Mouse (Mus musculus) forebrain, postnatal 0 days (tissue): ENCODE results near the gene Zmym6. TPM values are rescaled to one million over a fixed set of nuclear protein-coding genes. Genes with fewer than 3 reads are reported as not detected.
A peak's percentile ranks its signal among the peaks of the same experiment; 100 is the strongest.

Source experiments
- ATAC-seq: fragments of 200-750 bp; cut with Nextera tagmentation; 2 replicates; pipeline ENCODE4 v1.8.0; 2017; ENCODE audit warnings: mild to moderate bottlenecking, moderate library complexity
- DNase-seq: peaks from one replicate; pipeline ENCODE4 v3.0.0-alpha.2; 2015
- H3K27ac ChIP-seq: fragments of 300-500 bp; sonication (generic); 2 replicates; pipeline ENCODE4 v1.5.1; 2014; ENCODE audit warnings: low read depth, mild to moderate bottlenecking, antibody characterized with exemption, low read length, moderate library complexity, mixed read lengths
- H3K27me3 ChIP-seq: fragments of 300-500 bp; sonication (generic); 2 replicates; pipeline ENCODE4 v1.6.1; 2014; ENCODE audit warnings: mild to moderate bottlenecking, low read length, mixed read lengths; ENCODE audit not compliant: insufficient read depth
- H3K36me3 ChIP-seq: fragments of 300-500 bp; sonication (generic); 2 replicates; pipeline ENCODE4 v1.6.1; 2014; ENCODE audit warnings: mild to moderate bottlenecking, moderate library complexity; ENCODE audit not compliant: insufficient read depth
- H3K4me1 ChIP-seq: fragments of 300-500 bp; sonication (generic); 2 replicates; pipeline ENCODE4 v1.6.1; 2014; ENCODE audit warnings: antibody characterized with exemption; ENCODE audit not compliant: insufficient read depth
- H3K4me2 ChIP-seq: fragments of 300-500 bp; sonication (generic); 2 replicates; pipeline ENCODE4 v1.6.1; 2014; ENCODE audit warnings: low read depth, mild to moderate bottlenecking, moderate library complexity
- H3K4me3 ChIP-seq: fragments of 300-500 bp; sonication (generic); 2 replicates; pipeline ENCODE4 v1.5.1; 2014; ENCODE audit warnings: low read depth, low read length, mixed read lengths
- H3K9ac ChIP-seq: fragments of 300-500 bp; sonication (generic); 2 replicates; pipeline ENCODE4 v1.6.1; 2014; ENCODE audit warnings: mild to moderate bottlenecking
- H3K9me3 ChIP-seq: fragments of 300-500 bp; sonication (generic); 2 replicates; pipeline ENCODE4 v1.6.1; 2016; ENCODE audit warnings: low read length
- CTCF ChIP-seq: sonication (generic); IDR thresholded peaks from 2 replicates; pipeline ENCODE4 v1.5.1; 2016; ENCODE audit warnings: antibody characterized with exemption, control low read depth, low read depth
- WGBS: fragments of 180-500 bp; shearing (Covaris S2); extraction: QIAGEN DNeasy Blood & Tissue Kit; methylation state at CpG from one replicate; pipeline ENCODE4 v1.1.7; 2014; 5-methylcytosine and 5-hydroxymethylcytosine counted together
- polyA plus RNA-seq: library from polyadenylated mRNA; unstranded; fragments of >200 nt; fragmentation: Nextera tagmentation; extraction: Ambion mirVana; gene quantifications from 2 replicates; pipeline ENCODE4 v1.2.1, GENCODE M21; 2015
- total RNA-seq: library from RNA; depleted of rRNA; stranded (reverse); fragments of >200 nt; gene quantifications from 2 replicates; pipeline ENCODE4 v1.2.3, GENCODE M21; 2014

The Zmym6 gene
- total and polyA plus RNA-seq, 2 experiments from 2014 or later: 17.1 to 46.3 TPM

GRCm38 (mm10) chr4:127051121-127051520 lies 26.1 kb upstream of the Zmym6 start:
- H3K9me3 ChIP-seq: no peaks in the 10 kb centered on the region
- DNase-seq (no peak), ATAC-seq (no peak)
- H3K9ac ChIP-seq: no peak overlapping the region
- H3K4me1 ChIP-seq: no peaks in the 10 kb centered on the region
- no peak for TF ChIP-seq CTCF
- peaks cover 31% of the 10 kb centered on the region for H3K36me3 ChIP-seq
- H3K27me3 ChIP-seq: no peaks in the 10 kb centered on the region
- H3K4me2 ChIP-seq: no peak overlapping the region
- 82% methylated on average over 8 of the region's 8 CpGs for WGBS
- H3K27ac ChIP-seq: no peak overlapping the region
- H3K4me3 ChIP-seq: no peak overlapping the region

- no peak for TF ChIP-seq CTCF
- WGBS: 92% methylated on average over 5 of the region's 5 CpGs
- H3K36me3 ChIP-seq: peaks cover 35% of the 10 kb centered on the region
Observed at GRCm38 (mm10) chr4:127053071-127053470, 24.1 kb upstream of the Zmym6 start.

GRCm38 (mm10) chr4:127054522-127055198 lies 22.5 kb upstream of the Zmym6 start:
- Histone ChIP-seq H3K4me3 (no peak overlapping the region), H3K27ac (no peak overlapping the region), H3K36me3 (peaks cover 21% of the 10 kb centered on the region), H3K9ac (no peak overlapping the region), H3K4me2 (no peak overlapping the region), H3K27me3 (no peaks in the 10 kb centered on the region), H3K9me3 (no peaks in the 10 kb centered on the region), H3K4me1 (no peaks in the 10 kb centered on the region)
- TF ChIP-seq CTCF: peak; percentile 40; the same call in 1 of the 2 replicates
- 86% methylated on average over 7 of the region's 7 CpGs for WGBS
- DNase-seq (no peak), ATAC-seq (no peak)

More at GRCm38 (mm10) chr4:127053071-127053470, 24.1 kb upstream of the Zmym6 start:
- H3K4me3 ChIP-seq: no peak overlapping the region
- ATAC-seq (no peak), DNase-seq (no peak)
- no peak overlapping the region for H3K9ac ChIP-seq
- no peaks in the 10 kb centered on the region for H3K4me1 ChIP-seq
- H3K27ac ChIP-seq: no peak overlapping the region
- H3K4me2 ChIP-seq: no peak overlapping the region
- H3K9me3 ChIP-seq: no peaks in the 10 kb centered on the region
- no peaks in the 10 kb centered on the region for H3K27me3 ChIP-seq

GRCm38 (mm10) chr4:127060585-127061290 lies 16.4 kb upstream of the Zmym6 start, which contains the start of gene Zmym1:
Gene Zmym1, minus strand, starts transcription at chr4:127061152.
- Histone ChIP-seq H3K9ac (peak within 1 kb of the TSS; percentile 53), H3K9me3 (no peaks in the 10 kb centered on the region), H3K4me1 (0 out of 2 replicates have a peak, but pooled peaks cover 3% of the 10 kb centered on the region), H3K4me3 (peak within 1 kb of the TSS; percentile 71), H3K27ac (peak within 1 kb of the TSS; percentile 45; the same call in 1 of the 2 replicates), H3K27me3 (no peaks in the 10 kb centered on the region), H3K36me3 (peaks cover 4% of the 10 kb centered on the region; the same call in 1 of the 2 replicates), H3K4me2 (peak within 1 kb of the TSS; percentile 62)
- peak; percentile 93 for DNase-seq
- peak; percentile 98 for ATAC-seq
- WGBS: under 1% methylated on average over 38 of the region's 38 CpGs
- no peak for TF ChIP-seq CTCF

GRCm38 (mm10) chr4:127064051-127064450 lies 13.1 kb upstream of the Zmym6 start:
- Histone ChIP-seq H3K4me3 (no peak overlapping the region), H3K4me1 (0 out of 2 replicates have a peak, but pooled peaks cover 3% of the 10 kb centered on the region), H3K27me3 (no peaks in the 10 kb centered on the region), H3K9me3 (no peaks in the 10 kb centered on the region), H3K27ac (no peak overlapping the region), H3K36me3 (no peaks in the 10 kb centered on the region), H3K9ac (no peak overlapping the region), H3K4me2 (no peak overlapping the region)
- ATAC-seq (no peak), DNase-seq (no peak)
- 46% methylated on average over 1 of the region's 1 CpGs for WGBS
- TF ChIP-seq CTCF: no peak

GRCm38 (mm10) chr4:127074915-127075314 lies 2.3 kb upstream of the Zmym6 start:
- no peak for ATAC-seq

GRCm38 (mm10) chr4:127080806-127081205 lies 3.6 kb downstream of the Zmym6 start:
- WGBS: 45% methylated on average over 1 of the region's 1 CpGs
- no peaks in the 10 kb centered on the region for H3K4me1 ChIP-seq
- no peaks in the 10 kb centered on the region for H3K27me3 ChIP-seq
- no peak for TF ChIP-seq CTCF
- DNase-seq (no peak), ATAC-seq (no peak)
- no peak overlapping the region for H3K27ac ChIP-seq
- no peaks in the 10 kb centered on the region for H3K9me3 ChIP-seq
- no peaks in the 10 kb centered on the region for H3K36me3 ChIP-seq
- no peak overlapping the region for H3K4me2 ChIP-seq
- H3K4me3 ChIP-seq: no peak overlapping the region
- H3K9ac ChIP-seq: no peak overlapping the region

More at GRCm38 (mm10) chr4:127074915-127075314, 2.3 kb upstream of the Zmym6 start:
- H3K36me3 ChIP-seq: no peaks in the 10 kb centered on the region
- no peak overlapping the region for H3K9ac ChIP-seq
- WGBS: 74% methylated on average over 1 of the region's 1 CpGs
- H3K27ac ChIP-seq: no peak overlapping the region
- no peak overlapping the region for H3K4me3 ChIP-seq
- no peak for TF ChIP-seq CTCF
- no peak for DNase-seq
- H3K4me2 ChIP-seq: no peak overlapping the region
- H3K9me3 ChIP-seq: no peaks in the 10 kb centered on the region
- H3K27me3 ChIP-seq: no peaks in the 10 kb centered on the region
- no peaks in the 10 kb centered on the region for H3K4me1 ChIP-seq
